Mouse (Mus musculus): Measurements from ENCODE around the gene Tead2.
"Not testable (repeated sequence)": the region's sequence is repeated elsewhere in the genome, so short reads cannot be mapped to it uniquely, and the experiment has no call there.

Tead2 gene

DNA sequence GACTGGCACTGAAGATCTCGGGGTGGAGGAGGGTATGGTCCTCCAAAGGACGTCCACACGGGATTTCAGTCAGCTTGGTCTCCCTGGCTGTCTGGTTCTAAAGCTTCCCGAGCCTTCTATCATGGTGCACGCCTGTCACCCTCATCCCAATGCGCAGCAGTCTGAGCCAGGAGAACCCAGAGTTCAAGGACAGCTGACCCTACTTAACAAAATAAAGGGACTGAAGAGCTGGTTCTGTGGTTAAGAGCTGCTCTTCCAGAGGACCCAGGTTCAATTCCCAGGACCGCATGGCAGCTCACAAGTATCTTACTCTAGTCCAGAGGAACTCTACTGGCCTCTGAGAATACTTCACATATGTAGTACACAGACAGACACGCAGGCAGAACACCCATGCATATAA, 13.5 kb downstream of the Tead2 start:
- DNase-seq (ENCODE audit: low read depth): no peak

DNA sequence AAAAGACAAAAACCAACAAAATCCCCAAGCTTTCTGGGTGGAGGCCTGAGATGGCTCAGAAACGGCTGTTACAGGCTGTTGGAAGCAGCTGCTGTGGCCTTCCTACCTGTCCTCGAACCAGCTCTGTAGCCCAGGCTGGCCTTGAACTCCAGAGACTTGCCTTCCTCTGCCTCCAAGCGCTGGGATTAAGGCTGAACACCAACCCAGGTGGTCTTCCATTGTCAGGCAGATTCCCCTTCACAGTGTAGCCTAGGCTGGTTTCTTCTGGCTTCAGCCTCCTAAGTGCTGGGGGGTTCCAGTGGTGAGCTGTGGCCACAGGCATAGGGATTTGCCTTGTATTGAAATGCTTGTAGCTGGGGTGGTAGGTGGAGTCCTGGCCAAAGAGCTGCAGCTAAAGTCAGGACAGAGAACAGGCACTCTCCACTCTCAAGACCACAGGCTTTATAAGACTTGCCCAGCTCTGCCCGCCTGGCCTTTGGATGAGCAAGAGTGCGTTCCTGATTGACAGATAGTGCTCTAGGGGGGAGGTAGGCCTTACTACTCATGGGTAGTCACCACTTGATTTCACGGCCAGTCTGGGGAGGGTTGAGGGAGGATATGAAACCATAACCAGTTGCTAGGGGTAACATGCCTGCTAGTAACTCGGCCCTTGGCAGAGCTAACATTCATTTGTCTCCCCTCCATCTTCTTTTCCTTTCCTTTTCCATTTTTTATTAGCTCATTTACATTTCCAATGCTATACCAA, 14.1 kb downstream of the Tead2 start:
- DNase-seq (ENCODE audit: low read depth): no peak

DNA sequence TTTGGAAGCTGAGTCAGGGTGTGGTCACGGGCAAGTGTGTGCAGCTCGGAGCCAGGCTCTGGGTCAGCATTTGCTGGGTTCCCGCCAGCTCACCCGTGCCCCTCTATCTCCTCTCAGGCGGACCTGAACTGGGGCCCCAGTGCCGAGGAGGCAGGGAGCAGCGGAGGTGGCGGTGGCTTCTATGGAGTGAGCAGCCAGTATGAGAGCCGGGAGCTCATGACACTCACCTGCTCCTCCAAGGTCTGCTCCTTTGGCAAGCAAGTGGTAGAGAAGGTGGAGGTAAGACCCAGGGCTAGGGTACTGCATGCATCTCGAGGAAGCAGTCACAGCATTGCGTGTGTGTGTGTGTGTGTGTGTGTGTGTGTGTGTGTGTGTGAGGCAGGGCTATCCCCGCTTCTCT, 15.6 kb downstream of the Tead2 start:
- no peak for DNase-seq (ENCODE audit: low read depth)

DNA sequence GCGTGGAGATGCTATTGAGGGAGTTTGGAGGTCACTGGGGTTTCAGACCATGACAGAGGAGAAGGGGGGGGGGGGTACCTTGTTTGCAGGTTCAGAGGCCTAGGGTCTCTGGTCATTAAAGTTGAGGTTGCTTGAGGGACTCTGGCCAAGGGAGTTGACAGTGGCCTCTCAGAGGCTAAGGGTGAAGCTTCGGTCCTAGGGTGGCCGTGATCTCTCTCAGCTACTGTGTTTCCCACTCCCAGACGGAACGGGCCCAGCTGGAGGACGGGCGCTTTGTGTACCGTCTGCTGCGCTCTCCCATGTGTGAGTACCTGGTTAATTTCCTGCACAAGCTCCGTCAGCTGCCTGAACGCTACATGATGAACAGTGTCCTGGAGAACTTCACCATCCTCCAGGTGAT, 16.4 kb downstream of the Tead2 start:
- no peak for DNase-seq (ENCODE audit: low read depth)

DNA sequence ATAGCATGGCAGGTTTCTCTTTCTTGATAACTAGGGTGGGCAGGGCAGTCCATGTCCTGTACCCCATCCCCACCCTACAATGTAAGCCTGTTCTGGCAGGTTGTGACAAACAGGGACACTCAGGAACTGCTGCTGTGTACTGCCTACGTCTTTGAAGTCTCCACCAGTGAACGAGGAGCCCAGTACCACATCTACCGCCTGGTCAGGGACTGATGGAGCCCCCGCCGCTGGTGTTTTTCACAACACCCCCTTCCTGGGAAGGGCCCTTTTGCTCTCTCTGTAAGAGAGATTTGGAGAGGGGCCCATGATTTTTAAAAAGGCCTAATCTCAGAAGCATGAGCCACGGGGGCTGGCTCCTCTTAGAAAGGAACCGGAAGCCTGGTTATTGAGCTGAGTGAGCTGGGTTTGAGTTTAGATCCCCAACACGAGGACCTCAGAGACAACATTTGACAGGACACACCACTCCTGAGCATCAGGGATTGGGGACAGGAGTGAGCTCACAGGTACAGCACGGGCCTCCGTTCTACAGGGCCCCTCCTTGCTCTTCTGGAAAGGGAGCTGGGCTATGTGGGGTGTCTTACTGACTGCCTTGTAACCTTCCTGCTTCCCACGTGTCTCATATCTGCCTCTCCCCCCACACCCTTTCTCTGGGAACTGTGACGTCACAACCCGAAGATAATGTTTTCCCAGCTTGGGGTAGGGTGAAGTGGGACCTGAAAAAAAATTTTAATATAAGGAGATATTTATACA, 17.3 kb downstream of the Tead2 start:
- DNase-seq (ENCODE audit: low read depth): no peak

DNA sequence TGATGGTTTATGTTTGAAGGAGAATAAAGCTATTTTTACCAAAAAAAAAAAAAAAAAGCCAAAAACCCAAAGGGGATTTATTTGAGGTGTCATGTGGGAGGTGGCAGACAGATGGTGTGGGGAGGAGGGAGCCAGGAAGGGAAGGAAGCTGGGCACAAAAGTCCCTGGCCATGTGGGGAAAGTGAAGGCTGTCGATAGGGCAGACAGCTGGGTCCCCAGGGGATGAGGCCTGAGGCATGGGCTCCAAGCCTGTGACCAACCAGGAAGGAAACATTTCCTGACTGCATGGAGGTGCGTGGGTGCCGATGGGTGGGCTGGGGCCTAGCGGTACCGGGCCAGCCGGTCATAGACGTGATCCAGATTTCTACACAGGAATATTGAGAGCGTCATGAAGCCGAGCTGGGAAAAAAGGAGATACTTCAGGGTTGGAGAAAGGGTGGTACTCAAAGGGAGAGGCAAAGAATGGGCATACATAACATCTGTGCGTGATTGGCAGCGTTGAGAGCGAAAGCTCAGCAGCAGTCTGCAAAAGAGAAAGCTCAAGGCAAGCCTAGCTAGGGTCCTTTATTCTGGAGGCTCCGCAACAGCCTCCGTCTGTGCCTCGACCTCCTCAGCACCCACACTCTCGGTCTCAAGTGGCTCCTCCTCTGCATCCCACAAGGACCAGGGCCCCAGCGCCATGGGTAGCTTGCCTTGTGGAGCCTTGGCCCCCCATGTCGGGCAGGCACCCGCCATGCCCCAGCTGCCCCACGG, 18.2 kb downstream of the Tead2 start:
- DNase-seq (ENCODE audit: low read depth): no peak

DNA sequence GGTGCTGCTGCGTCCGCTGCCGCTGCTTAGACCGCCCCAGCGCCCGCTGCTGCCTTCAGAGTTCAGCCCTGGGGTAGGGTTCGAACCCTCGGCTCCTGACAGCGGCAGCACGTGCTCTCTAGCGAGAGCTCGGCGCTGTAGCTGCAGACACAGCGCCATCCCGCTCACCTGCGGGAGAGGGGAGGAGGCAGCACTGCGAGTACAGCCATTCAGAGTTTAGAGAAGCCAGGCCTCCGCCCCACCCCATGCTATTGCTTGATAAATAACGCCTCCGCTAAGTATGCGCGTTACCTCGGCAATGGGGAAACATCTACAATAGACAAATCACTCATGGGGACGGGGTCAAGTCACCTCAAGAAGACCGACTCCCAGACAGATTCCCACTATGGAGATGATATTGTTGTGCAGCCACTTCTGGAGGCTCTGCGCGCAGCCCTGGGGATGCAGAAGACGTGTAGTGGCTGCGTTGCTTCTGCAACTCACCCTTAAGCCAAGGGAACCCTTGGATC, 18.8 kb downstream of the Tead2 start:
- DNase-seq (ENCODE audit: low read depth): no peak

DNA sequence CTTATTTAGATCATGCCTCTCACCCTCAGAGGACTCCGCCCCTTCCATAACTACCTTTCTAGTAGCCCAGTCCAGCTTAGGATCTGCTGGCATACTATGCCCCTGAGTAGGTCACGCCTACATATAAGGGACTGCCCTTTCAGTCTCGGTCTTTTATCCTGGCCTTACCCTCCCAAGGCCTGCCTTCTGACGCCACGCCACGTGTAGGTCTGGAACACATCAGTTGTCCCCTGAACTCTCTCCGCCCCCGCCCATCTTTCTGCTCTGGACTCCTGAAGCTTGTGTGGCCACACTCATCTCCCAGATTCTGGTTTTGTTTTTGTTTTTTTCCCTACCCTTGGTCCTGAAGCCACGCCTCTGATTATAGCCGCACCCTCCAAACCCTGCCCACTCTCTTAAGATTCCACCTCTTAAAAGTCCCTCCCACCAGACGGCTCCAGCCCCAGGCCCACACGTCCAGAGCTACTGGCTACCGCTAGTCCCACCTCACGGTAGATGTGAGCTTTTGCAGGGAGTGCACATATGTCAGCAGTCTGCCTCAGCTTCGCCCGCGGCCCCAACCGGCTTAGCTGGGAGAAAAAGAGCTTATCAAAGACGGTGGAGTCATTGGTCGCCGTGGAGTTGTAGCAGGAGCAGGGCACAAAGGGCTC, 19.5 kb downstream of the Tead2 start:
- DNase-seq (ENCODE audit: low read depth): no peak

DNA sequence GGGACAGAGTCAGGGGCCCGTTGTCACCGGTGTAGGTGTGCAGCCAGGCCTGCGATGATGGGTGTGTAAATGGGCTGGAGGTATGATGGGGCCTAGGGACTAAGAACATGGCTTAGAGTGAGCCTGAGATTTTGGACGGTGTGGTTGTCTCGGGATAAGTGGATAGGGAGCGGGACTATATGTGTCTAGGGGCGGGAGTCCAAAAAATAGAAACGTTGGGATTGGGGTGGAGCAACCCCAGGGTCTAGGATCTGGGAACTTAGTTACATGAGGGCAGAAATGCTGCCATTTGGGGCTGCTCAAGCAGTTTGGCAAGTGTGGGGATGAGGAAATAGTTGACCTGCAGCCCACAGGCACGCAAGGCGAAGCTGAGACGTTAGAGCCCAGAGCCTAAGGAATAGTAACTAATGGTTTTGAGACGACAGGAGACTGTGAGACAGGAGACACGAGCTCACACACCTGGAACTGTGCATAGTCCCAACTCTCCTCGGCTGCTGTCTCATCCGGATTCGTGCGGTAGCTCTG, 20.2 kb downstream of the Tead2 start:
- DNase-seq (ENCODE audit: low read depth): no peak

DNA sequence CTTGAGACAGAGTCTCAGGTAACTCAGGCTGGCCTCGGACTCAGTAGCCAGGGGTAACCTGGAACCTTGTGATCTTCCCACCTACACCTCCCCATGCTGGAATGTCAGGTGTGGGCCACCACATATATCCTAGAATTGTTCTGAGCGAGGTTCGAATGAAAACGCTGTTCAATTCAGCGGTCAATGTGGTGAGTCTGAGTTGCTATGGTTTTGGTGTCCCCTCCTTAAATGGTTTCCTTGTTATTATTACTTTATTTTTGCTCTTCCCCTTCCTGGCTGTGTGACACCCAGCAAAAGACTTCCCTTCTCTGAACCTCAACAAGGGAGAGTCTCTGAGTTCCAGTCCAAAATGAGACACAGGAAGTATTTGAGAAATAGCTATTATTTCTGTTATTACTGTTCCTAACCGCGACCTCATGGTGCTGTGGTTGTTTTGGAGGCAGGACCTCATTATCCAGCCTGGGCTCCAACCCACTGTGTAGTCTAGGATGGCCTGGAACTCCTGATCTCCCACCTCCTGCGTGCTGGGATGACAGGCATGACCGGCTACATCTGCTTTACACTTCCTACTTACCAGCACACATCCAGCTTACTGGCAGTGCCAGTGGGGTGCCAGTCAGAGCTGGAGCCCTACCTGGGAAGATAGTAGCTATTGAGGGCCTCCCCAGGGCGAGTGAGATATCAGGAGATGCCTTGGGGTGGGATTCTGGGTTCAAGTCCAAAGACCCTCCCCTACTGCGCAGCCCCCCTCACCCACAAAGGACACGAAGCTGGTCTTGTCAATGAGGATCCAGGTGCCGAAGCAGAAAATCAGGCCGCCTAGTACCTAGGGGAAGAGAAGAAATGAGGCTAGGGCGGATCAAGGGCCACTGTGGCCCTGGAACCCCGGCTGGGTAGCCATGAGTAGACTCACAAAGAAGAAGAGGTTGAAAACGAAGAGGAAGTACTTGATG, 22.5 kb downstream of the Tead2 start:
- DNase-seq (ENCODE audit: low read depth): peak; percentile 35

DNA sequence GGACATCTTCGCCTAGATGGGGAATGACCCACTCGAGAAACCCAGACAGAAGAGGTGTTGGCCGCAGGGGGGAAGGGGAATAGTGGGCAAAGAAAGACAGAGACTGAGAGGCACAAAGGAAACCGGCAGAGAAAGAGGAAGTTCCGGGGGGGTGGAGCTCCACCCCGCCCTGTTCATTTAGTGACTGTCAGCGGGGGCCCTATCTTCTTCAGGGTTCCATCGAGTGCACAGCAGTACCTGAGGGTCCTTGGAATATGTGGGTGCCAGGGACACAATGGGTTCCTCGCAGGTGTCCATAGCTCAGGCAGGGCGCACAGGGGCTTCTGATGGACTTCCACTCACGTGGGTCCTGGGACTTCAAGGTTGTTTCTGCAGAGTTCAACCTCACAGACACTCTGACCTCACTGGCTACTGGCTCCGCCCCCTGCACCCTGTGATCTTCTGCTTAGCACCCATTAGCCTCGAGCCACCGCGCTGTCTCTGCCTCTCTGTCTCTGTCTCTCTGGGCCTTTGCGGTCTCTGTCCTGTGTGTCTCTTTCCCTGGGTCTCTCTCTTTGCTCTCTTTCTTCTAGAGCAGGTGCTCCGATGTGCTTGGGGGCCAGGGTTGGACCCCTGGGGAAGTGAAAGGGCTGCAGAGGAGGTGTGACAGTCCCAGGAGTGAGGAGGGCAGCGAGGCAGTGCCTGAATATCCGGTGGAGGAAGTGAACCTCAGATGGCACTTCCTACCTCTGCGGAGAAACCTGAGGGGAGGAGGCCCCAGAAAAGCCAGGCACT, 23.4 kb downstream of the Tead2 start, which contains the start of gene Cd37:
TSS of gene Cd37 (minus strand) at position 393 of the 774 bp plus-strand sequence.
- peak; percentile 92 for DNase-seq (ENCODE audit: low read depth)

DNA sequence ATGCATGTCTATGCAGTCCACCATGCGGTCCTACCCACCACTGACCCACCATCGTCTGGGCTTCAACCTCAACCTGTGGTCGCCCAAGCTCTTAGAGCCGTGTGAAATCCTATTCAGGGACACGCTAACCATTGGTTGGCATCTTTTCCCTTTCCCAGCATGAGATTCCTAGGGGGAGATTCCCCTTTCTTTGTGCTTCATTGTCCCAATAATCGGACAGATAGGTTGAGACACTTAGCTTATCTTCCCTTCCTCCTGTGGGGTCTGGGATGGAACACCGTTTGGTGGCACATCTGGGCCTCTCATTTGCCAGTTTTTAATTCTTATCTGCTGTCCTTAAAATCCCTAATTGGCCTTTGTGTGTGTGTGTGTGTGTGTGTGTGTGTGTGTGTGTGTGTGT, 24.6 kb downstream of the Tead2 start:
- no peak for DNase-seq (ENCODE audit: low read depth)

DNA sequence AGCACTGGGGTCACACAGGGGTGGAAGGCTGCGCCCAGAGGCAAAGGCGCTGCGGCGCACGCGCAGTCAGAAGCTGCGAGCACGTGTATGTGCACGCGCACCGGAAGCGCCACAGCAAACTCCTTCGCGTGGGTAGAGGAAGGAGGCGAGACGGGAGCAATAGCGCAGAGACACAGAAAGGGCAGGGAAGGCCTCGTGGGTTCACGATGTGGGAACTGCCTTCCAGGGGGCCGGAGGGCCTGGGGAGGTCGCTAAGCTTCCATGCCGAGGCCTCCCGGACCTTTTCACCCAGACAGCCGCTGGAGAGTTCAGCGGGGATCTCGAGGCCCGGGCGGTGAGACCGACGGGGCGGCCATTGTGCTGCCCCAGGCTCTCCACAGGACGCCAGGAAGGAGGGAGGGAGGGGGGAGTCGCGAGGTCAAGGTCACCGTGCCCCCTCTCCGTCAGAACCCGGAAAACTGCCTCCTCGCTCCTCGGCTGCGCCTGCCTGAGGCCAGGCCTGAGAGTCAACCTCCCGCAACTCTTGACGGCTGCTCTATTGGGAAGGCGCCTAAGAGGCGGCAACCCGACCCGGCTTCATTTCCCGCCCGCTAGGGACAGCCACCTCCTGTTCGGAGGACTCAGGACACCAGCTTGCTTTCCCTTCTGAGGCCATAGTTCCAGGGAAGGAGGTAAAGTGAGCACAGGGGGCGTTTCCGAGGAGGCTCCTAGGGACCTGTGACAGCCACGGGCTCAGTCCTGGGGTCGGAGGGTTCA, 25.3 kb downstream of the Tead2 start, which contains the start of gene Slc6a16:
TSS of gene Slc6a16 (plus strand) at position 453 of the 756 bp plus-strand sequence.
- DNase-seq (ENCODE audit: low read depth): no peak

DNA sequence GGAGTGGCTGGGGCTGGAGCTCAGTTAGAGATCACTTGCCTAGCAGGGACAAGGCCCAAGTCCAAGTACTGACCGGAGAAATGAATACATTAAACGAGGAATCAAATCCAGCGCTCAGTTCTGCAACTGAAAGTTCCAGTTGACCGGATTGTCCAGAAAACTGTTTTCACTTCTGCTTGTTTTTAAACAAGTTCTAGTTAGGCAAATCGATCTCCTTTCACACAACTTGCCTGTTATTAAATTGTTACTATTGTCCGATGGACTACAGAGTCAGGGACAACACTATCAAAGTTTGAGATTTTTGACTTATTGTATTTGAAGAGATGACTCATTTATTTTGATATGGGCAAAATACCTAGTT, 25.8 kb downstream of the Tead2 start:
- no peak for DNase-seq (ENCODE audit: low read depth)

DNA sequence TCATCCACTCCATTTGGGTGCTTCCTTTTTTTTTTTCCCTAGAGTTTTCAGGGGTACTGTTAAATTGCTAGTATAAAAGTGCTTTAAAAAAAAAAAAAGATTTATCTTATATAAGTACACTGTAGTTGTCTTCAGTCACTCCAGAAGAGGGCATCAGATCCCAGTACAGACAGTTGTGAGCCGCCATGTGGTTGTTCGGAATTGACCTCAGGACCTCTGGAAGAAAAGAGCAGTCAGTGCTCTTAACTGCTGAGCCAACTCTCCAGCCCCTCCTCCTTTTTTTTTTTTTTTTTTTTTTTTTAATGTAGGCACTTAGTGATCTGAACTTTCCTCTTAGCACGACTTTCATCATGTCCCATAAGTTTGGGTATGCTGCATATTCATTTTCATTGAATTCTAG, 32.1 kb downstream of the Tead2 start:
- DNase-seq (ENCODE audit: low read depth): no peak

DNA sequence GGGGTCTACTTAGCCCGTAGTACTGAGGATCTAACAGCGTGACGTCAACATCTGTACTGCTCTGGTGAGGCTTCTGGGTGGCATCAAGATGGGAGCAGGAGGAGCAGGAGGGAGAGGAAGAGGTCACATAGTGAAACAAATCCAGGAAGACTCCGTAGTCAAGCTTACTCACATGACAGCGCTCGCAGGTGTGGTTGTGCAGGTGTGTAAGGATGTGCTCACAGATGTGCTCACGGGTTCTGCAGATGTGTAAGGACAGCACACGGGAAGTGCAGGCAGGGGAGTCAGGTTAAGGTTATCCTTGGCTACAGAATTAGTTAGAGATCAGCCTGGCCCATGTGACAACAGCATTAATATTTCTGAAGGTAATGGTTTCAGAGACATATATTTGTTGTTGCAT, 38.3 kb downstream of the Tead2 start:
- no peak for DNase-seq (ENCODE audit: low read depth)

DNA sequence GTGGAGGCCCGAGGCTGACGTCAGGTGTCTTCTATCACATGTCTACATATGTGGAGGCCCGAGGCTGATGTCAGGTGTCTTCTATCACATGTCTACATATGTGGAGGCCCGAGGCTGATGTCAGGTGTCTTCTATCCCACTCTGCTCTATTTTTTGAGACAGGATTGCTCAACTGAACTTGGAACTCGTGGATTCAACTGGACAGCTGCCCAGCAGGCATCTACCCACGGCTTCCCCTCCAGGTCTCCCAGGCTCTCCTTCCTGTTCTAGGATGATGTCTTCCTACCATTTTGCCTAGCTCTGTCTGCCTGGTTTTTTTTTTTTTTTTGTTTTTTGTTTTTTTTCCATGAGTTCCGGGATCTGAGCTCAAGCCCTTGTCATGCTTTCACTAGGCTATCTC, 40.3 kb downstream of the Tead2 start:
- DNase-seq (ENCODE audit: low read depth): not testable (repeated sequence)

DNA sequence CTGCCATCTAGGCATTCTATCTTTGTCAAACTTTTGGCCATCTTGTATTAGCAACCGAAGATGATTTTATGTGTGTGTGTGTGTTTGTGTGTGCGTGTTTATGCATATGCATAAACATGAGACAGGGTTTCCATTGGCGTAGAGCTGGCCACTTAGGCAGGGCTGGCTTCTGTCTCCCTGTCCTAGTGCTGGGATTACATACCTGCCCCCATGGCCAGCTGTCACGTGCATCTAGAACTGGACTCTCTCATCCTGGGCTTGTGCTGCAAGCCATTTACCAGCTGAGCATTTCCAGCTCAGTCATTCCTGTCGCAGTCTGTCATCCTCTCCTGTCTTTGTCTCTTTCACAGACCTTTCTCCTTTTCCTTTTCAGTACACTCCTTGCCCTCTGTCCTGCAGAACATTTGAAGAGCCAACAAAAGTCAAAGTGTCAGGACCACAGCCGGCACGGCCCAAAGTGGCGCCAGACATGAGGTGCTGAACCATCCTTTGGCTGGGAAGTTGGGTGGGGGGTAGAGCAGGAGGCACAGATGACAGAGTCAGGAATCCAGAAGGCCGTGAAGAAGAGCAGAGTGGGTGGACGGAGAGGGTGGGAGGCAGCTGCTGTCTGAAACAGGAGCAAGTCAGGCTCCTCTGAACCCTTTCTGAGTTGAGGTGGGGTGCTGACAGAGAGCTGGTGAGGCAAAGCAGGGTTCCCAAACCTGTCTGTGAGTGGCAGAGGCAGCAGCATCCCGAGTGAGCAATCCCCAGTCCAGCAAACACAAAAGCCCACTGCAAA, 41.7 kb downstream of the Tead2 start:
- DNase-seq (ENCODE audit: low read depth): no peak

Data from naive thymus-derived CD4-positive, alpha-beta T cell, adult 2 months (primary cell).